Mouse (Mus musculus): ENCODE measurements around the gene Cd7. TPM values are rescaled to one million over a fixed set of nuclear protein-coding genes. Genes with fewer than 3 reads are reported as not detected.
"Not testable (repeated sequence)": the region's sequence is repeated elsewhere in the genome, so short reads cannot be mapped to it uniquely, and the experiment has no call there.

The Cd7 gene
- not detected in 2 replicates for polyA plus RNA-seq (2016; fragmentation: Nextera tagmentation; extraction: Ambion mirVana)

GRCm38 (mm10) chr11:121039302-121039701 lies at the start of gene Cd7:
Gene Cd7 (minus strand): TSS chr11:121039418.
- Histone ChIP-seq H3K9ac (no peak within 1 kb of the TSS), H3K36me3 (no peaks in the 10 kb centered on the region), H3K27me3 (peaks cover 11% of the 10 kb centered on the region), H3K4me1 (no peaks in the 10 kb centered on the region), H3K4me3 (no peak within 1 kb of the TSS), H3K4me2 (replicated peaks) (no peak within 1 kb of the TSS), H3K27ac (no peak within 1 kb of the TSS), H3K9me3 (replicated peaks) (no peaks in the 10 kb centered on the region)
- ATAC-seq (ENCODE audit: low FRiP score), result no peak
- WGBS, result 81% methylated on average over 5 of the region's 5 CpGs

- Histone ChIP-seq H3K4me1 (no peaks in the 10 kb centered on the region), H3K9ac (no peak overlapping the region)
- 82% methylated on average over 6 of the region's 6 CpGs for WGBS
Observed at GRCm38 (mm10) chr11:121088997-121089396, 49.8 kb upstream of the Cd7 start.

DNA sequence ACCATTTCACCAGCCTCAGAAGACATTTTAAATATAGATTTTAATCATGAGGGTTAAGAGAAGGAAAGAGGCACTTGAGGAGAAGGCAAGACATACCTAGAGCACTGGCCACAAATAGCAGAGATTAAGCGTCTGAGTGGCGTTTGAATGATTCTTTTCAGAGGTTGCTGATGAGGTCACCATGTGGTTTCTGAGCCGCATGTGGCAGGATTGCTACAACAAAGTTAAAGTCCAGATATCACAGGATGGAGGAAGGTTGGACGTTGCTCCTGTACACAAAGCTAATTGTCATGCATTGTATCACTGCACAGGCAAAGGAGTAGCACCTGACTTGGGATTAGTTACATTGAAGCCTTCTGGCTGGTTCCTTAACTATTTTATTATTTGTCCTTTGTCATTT lies 47.1 kb upstream of the Cd7 start:
- WGBS, result 73% methylated on average over 4 of the region's 4 CpGs
- Histone ChIP-seq H3K9ac (no peak overlapping the region), H3K27ac (no peak overlapping the region), H3K27me3 (no peaks in the 10 kb centered on the region), H3K36me3 (no peaks in the 10 kb centered on the region), H3K4me1 (no peaks in the 10 kb centered on the region), H3K4me3 (no peak overlapping the region), H3K9me3 (replicated peaks) (no peaks in the 10 kb centered on the region), H3K4me2 (replicated peaks) (no peak overlapping the region)
- no peak for ATAC-seq (ENCODE audit: low FRiP score)

More at GRCm38 (mm10) chr11:121088997-121089396, 49.8 kb upstream of the Cd7 start:
- Histone ChIP-seq H3K4me3 (no peak overlapping the region), H3K27ac (no peak overlapping the region), H3K9me3 (replicated peaks) (no peaks in the 10 kb centered on the region), H3K4me2 (replicated peaks) (no peak overlapping the region), H3K36me3 (no peaks in the 10 kb centered on the region), H3K27me3 (no peaks in the 10 kb centered on the region)
- ATAC-seq (ENCODE audit: low FRiP score), result no peak

GRCm38 (mm10) chr11:121085181-121085580 lies 46.0 kb upstream of the Cd7 start:
- whole genome bisulfite sequencing, result 79% methylated on average over 5 of the region's 5 CpGs
- H3K9me3 ChIP-seq (replicated peaks), result no peaks in the 10 kb centered on the region
- no peak overlapping the region for H3K27ac ChIP-seq
- no peaks in the 10 kb centered on the region for H3K4me1 ChIP-seq
- ATAC-seq (ENCODE audit: low FRiP score), result no peak
- no peak overlapping the region for H3K4me3 ChIP-seq
- H3K36me3 ChIP-seq, result no peaks in the 10 kb centered on the region
- H3K27me3 ChIP-seq, result no peaks in the 10 kb centered on the region; the same call in 1 of the 2 replicates
- H3K9ac ChIP-seq, result no peak overlapping the region
- H3K4me2 ChIP-seq (replicated peaks), result no peak overlapping the region

DNA sequence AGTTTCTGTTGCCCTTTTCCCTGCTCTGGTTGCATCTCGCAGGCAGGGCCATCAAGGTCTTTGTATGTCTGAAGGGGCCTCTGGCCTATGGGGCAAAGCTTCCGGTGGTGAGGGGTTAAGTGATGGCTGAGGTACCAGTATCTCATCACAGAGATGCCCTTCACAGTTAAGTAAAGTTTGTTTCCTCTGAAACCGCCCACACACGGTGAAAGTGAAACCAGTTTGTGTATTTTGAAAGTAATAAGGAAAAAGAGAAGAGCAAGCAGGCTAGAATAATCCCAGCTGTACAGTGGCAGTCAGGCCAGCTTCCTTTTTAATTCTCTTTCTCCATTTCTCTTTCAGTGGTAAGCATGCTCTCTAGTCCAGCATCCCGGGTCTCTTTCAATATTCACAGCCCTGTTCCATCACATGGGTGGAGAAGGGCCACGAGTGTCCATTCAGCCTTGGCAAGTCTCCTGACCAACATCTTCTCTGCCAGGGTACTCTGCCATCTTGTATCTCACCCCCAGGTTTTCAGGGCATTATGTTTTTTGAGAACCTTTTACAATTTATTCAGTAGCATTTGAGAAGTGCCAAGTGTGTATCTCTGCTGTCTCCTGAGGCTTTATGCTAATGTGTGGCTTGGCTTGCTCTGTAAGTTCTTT lies 43.8 kb upstream of the Cd7 start:
- H3K4me3 ChIP-seq, result no peak overlapping the region
- H3K27me3 ChIP-seq, result no peaks in the 10 kb centered on the region; the same call in 1 of the 2 replicates
- no peaks in the 10 kb centered on the region for H3K4me1 ChIP-seq
- H3K36me3 ChIP-seq, result no peaks in the 10 kb centered on the region
- H3K9me3 ChIP-seq (replicated peaks), result no peaks in the 10 kb centered on the region
- no peak for ATAC-seq (ENCODE audit: low FRiP score)
- no peak overlapping the region for H3K9ac ChIP-seq
- no peak overlapping the region for H3K27ac ChIP-seq
- no peak overlapping the region for H3K4me2 ChIP-seq (replicated peaks)
- WGBS, result 82% methylated on average over 6 of the region's 6 CpGs

DNA sequence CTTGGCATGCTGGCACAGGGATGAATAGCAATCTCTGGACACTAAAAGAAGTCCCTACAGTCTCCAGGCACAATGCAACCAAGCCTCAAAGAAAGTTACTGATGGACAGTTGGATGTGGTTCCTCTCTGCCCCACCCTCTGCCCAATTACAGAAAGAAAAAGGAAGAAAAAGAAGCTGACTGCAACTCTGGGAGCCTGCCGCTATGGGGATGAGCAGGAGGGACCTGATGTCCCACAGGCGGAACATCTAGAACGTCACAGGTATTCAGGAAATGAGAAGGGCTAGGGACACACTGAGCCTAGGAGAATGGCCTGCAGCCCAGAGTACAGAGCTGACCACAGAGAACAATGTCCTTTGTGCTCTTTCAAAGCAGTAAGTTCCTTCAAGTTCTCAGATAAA lies 43.0 kb upstream of the Cd7 start:
- H3K36me3 ChIP-seq, result no peaks in the 10 kb centered on the region
- no peak overlapping the region for H3K27ac ChIP-seq
- H3K9me3 ChIP-seq (replicated peaks), result no peaks in the 10 kb centered on the region
- no peaks in the 10 kb centered on the region; the same call in 1 of the 2 replicates for H3K27me3 ChIP-seq
- H3K4me1 ChIP-seq, result no peaks in the 10 kb centered on the region
- H3K4me3 ChIP-seq, result no peak overlapping the region
- no peak overlapping the region for H3K9ac ChIP-seq
- no peak overlapping the region for H3K4me2 ChIP-seq (replicated peaks)
- WGBS, result 81% methylated on average over 3 of the region's 3 CpGs
- ATAC-seq (ENCODE audit: low FRiP score), result no peak

DNA sequence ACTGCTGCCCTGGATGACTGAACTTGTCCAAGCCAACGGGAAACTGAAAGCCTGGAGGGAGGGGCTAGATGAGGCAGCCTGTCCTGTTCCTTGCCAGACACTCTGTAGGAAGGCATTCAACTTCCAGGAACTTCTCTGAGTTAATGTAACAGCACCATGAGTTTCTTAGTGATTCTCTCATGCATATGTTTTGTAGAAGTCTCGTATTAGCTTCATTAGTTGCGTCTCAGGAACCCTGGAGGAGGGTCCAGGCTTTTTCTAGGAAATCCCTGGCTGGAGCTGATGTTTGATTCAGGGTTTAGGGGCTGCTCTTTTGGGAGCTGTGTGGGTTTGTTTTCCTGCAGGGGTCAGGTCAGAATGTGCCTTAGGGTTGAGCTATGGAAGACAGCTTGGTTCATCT lies 41.9 kb upstream of the Cd7 start, which contains the start of gene Sectm1a:
Gene Sectm1a (minus strand): TSS at position 101 of the 400 bp plus-strand sequence.
- Histone ChIP-seq H3K9ac (no peak within 1 kb of the TSS), H3K4me3 (no peak within 1 kb of the TSS), H3K9me3 (replicated peaks) (no peaks in the 10 kb centered on the region), H3K4me1 (no peaks in the 10 kb centered on the region), H3K27me3 (no peaks in the 10 kb centered on the region; the same call in 1 of the 2 replicates), H3K36me3 (no peaks in the 10 kb centered on the region), H3K4me2 (replicated peaks) (no peak within 1 kb of the TSS), H3K27ac (no peak within 1 kb of the TSS)
- ATAC-seq (ENCODE audit: low FRiP score), result no peak
- 73% methylated on average over 3 of the region's 3 CpGs for WGBS

- ATAC-seq (ENCODE audit: low FRiP score), result no peak
- Histone ChIP-seq H3K27ac (no peak overlapping the region), H3K9me3 (replicated peaks) (no peaks in the 10 kb centered on the region), H3K4me3 (no peak overlapping the region), H3K36me3 (no peaks in the 10 kb centered on the region), H3K4me2 (replicated peaks) (no peak overlapping the region), H3K27me3 (no peaks in the 10 kb centered on the region; the same call in 1 of the 2 replicates), H3K9ac (no peak overlapping the region), H3K4me1 (no peaks in the 10 kb centered on the region)
- 93% methylated on average over 8 of the region's 8 CpGs for WGBS
Observed at GRCm38 (mm10) chr11:121080330-121080729, 41.1 kb upstream of the Cd7 start.

DNA sequence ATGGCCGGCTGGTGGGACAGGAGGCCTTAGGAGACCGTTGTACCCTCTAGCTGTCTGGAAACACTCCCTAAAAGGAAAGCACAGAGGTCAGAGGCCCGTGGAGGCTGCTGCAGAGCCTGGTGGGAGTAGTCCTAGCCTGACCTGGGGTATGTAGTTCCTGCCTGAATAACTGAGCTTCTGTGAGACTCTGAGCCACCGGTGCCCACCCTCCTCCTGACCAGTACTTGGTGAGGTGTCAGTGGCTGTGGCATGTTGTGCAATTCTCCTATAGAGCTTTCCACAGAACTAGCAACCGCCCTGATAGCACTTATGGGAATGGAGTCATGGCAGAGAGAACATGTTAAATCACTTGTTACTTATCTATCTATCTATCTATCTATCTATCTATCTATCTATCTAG lies 36.4 kb upstream of the Cd7 start:
- Histone ChIP-seq H3K27me3 (no peaks in the 10 kb centered on the region; the same call in 1 of the 2 replicates), H3K9ac (no peak overlapping the region), H3K9me3 (replicated peaks) (no peaks in the 10 kb centered on the region), H3K4me1 (no peaks in the 10 kb centered on the region), H3K27ac (no peak overlapping the region), H3K4me2 (replicated peaks) (no peak overlapping the region), H3K4me3 (no peak overlapping the region), H3K36me3 (no peaks in the 10 kb centered on the region)
- no peak for ATAC-seq (ENCODE audit: low FRiP score)
- 71% methylated on average over 5 of the region's 5 CpGs for WGBS

DNA sequence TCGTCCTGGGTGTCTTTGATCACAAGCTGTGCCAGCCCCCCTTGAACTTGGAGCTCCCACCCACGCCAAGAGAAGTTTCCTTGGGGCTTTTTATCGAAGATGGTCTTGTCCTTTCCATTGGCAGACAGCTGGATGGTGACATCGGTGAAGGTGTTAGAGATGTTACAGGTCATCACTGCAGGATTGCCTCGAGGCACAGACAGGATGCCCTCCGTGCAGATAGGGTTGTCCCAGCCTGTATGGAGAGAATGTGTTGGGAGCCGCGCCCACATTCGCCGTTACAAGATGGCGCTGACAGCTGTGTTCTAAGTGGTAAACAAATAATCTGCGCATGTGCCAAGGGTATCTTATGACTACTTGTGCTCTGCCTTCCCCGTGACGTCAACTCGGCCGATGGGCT lies 30.4 kb upstream of the Cd7 start:
- H3K27ac ChIP-seq; H3K27me3 ChIP-seq; H3K36me3 ChIP-seq; ATAC-seq (ENCODE audit: low FRiP score); H3K4me1 ChIP-seq; H3K9me3 ChIP-seq (replicated peaks); H3K9ac ChIP-seq; H3K4me2 ChIP-seq (replicated peaks); H3K4me3 ChIP-seq: not testable (repeated sequence)
- WGBS, result 95% methylated on average over 11 of the region's 16 CpGs

DNA sequence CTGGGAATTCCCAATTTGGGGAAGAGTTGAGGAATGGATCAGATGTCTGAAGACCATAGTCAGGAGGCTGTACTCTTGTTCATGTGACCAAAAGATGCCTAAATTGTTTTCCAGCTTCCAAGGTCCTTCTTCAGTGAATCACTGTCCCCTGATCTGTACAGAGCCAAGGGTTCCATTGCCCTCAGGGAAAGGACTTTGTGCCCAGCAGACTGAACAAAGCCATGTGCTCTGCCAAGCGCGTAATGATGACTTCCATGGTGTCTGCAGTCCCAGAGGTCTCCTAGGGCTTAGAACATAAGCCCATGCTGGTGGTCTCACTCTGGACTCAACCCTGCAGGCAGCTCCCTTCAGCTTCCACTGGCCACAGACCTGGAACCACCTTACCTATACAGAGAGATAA lies 28.7 kb upstream of the Cd7 start:
- ATAC-seq (ENCODE audit: low FRiP score), result no peak
- Histone ChIP-seq H3K4me2 (replicated peaks) (no peak overlapping the region), H3K36me3 (no peaks in the 10 kb centered on the region), H3K27ac (no peak overlapping the region), H3K9me3 (replicated peaks) (no peaks in the 10 kb centered on the region), H3K4me1 (no peaks in the 10 kb centered on the region), H3K4me3 (no peak overlapping the region), H3K27me3 (no peaks in the 10 kb centered on the region), H3K9ac (no peak overlapping the region)
- 98% methylated on average over 2 of the region's 2 CpGs for WGBS

DNA sequence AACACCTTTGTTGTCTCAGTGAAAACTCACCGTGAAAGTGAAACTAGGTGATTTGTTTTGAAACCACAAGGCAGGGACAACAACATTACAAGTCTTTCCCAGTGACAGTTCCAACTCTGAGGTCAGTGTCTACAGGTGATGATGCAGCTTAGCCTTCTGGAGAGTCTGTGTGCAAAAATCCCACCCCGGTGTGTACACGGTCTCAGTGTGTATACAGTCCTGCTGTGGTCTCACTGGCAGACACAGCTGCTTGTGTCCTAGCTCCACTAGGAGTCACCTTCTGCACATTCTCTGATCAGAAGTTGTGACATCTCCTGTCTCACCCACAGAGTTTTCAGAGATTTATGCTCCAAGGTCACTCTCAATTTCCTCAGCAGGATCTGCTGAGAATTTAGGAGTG lies 25.0 kb upstream of the Cd7 start:
- Histone ChIP-seq H3K4me2 (replicated peaks) (no peak overlapping the region), H3K4me3 (no peak overlapping the region), H3K36me3 (no peaks in the 10 kb centered on the region), H3K9me3 (replicated peaks) (no peaks in the 10 kb centered on the region), H3K4me1 (no peaks in the 10 kb centered on the region), H3K27me3 (no peaks in the 10 kb centered on the region), H3K9ac (no peak overlapping the region), H3K27ac (no peak overlapping the region)
- WGBS, result 90% methylated on average over 3 of the region's 3 CpGs
- no peak for ATAC-seq (ENCODE audit: low FRiP score)

DNA sequence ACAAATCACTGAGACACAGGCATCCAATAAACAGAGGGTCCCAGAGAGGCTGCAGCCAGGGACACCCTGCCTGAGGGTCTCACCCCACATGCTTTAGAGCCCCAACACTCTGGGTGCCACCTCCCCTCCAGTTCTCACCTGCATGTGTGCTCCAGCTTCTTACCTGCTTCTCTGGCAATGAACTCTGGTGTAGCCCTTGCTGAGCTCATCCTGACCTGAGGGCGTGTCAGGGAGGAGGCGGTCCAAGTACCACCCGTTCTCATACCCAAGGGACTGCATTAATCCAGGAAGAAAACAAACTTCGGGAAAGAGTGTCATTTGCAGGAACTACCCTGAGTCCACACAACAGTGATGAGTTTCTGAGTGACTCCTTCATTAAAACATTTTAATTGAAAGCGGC lies 24.2 kb upstream of the Cd7 start, which contains the start of gene Sectm1b:
Gene Sectm1b (minus strand): TSS at position 191 of the 400 bp plus-strand sequence.
- no peaks in the 10 kb centered on the region for H3K36me3 ChIP-seq
- H3K4me1 ChIP-seq, result no peaks in the 10 kb centered on the region
- H3K27ac ChIP-seq, result no peak within 1 kb of the TSS
- 85% methylated on average over 5 of the region's 5 CpGs for WGBS
- no peak within 1 kb of the TSS for H3K9ac ChIP-seq
- no peak for ATAC-seq (ENCODE audit: low FRiP score)
- no peaks in the 10 kb centered on the region for H3K27me3 ChIP-seq
- no peak within 1 kb of the TSS for H3K4me2 ChIP-seq (replicated peaks)
- H3K9me3 ChIP-seq (replicated peaks), result no peaks in the 10 kb centered on the region
- no peak within 1 kb of the TSS for H3K4me3 ChIP-seq

All from hindbrain, embryonic 12.5 days (tissue).